7 mouse cellular contexts compared by ENCODE assay signal in the genomic region with DNA sequence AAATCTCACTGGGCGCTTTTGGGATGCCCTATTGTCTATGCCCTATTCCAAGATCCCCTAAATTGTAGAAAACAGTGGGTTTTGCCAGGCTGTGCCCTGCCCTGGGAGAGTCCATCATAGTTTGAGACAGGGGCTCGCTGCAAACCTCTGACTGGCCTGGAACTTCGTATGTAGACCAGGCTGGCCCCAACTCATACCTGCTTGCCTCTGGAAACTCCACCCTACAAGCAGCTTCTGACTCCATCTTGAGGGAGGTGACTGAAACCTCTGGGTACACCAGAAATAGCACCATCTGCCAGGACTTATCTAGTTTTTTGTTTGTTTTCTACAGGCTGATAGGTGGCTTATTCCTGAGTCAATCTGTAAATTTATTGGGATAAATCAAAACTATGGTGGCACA. TPM values are rescaled to one million over a fixed set of nuclear protein-coding genes. Genes with fewer than 3 reads are reported as not detected.
DNase-seq lines count a peak whose midpoint lies in the region; ATAC-seq lines count a peak whose summit lies in the region.

No protein-coding gene starts in this region.

- ATAC-seq in lung, embryonic 15.5 days (ENCODE audit: borderline replicate concordance, extremely low read depth, low FRiP score, low TSS enrichment): no peak
- ATAC-seq in forebrain, embryonic 13.5 days: peak; percentile 12; the same call in 1 of the 2 replicates
- no peak for ATAC-seq in limb, embryonic 13.5 days (ENCODE audit: low FRiP score, low read depth)
- no peak for ATAC-seq in stomach, embryonic 15.5 days (ENCODE audit: insufficient read depth, low FRiP score, low read depth)

- no peak overlapping the region for H3K9ac ChIP-seq in lung, embryonic 15.5 days
- H3K9ac ChIP-seq in forebrain, embryonic 13.5 days: no peak overlapping the region
- H3K9ac ChIP-seq in limb, embryonic 13.5 days: no peak overlapping the region; the same call in 1 of the 2 replicates
- H3K9ac ChIP-seq in stomach, embryonic 15.5 days: no peak overlapping the region

- no peaks in the 10 kb centered on the region for H3K9me3 ChIP-seq in lung, embryonic 15.5 days
- H3K9me3 ChIP-seq in forebrain, embryonic 13.5 days (replicated peaks): no peaks in the 10 kb centered on the region
- no peaks in the 10 kb centered on the region for H3K9me3 ChIP-seq in limb, embryonic 13.5 days
- no peaks in the 10 kb centered on the region for H3K9me3 ChIP-seq in stomach, embryonic 15.5 days

- DNase-seq in lung, postnatal 10 days: no peak
- no peak for DNase-seq in thymus, postnatal 14 days
- no peak for DNase-seq in left cerebral cortex, postnatal 25 days (ENCODE audit: low spot score in 2 of 2)

- H3K4me2 ChIP-seq in lung, embryonic 15.5 days: peak overlapping the region; percentile 73
- peak overlapping the region; percentile 97 for H3K4me2 ChIP-seq in forebrain, embryonic 13.5 days
- peak overlapping the region; percentile 87 for H3K4me2 ChIP-seq in limb, embryonic 13.5 days (replicated peaks)
- peak overlapping the region; percentile 89 for H3K4me2 ChIP-seq in stomach, embryonic 15.5 days

- H3K27ac ChIP-seq in lung, embryonic 15.5 days: no peak overlapping the region
- no peak overlapping the region for H3K27ac ChIP-seq in forebrain, embryonic 13.5 days
- H3K27ac ChIP-seq in limb, embryonic 13.5 days: no peak overlapping the region
- H3K27ac ChIP-seq in stomach, embryonic 15.5 days: no peak overlapping the region

- H3K36me3 ChIP-seq in lung, embryonic 15.5 days: peaks cover 22% of the 10 kb centered on the region
- peaks cover 23% of the 10 kb centered on the region for H3K36me3 ChIP-seq in forebrain, embryonic 13.5 days (ENCODE audit: poor library complexity, severe bottlenecking)
- peaks cover 23% of the 10 kb centered on the region for H3K36me3 ChIP-seq in limb, embryonic 13.5 days
- H3K36me3 ChIP-seq in stomach, embryonic 15.5 days: peaks cover 18% of the 10 kb centered on the region

- peak overlapping the region; percentile 100 for H3K4me3 ChIP-seq in lung, embryonic 15.5 days
- peak overlapping the region; percentile 94 for H3K4me3 ChIP-seq in forebrain, embryonic 13.5 days
- H3K4me3 ChIP-seq in limb, embryonic 13.5 days: peak overlapping the region; percentile 98
- H3K4me3 ChIP-seq in stomach, embryonic 15.5 days (replicated peaks): peak overlapping the region; percentile 80

- H3K4me1 ChIP-seq in lung, embryonic 15.5 days: peaks cover 7% of the 10 kb centered on the region; the same call in 1 of the 2 replicates
- H3K4me1 ChIP-seq in forebrain, embryonic 13.5 days: peaks cover 14% of the 10 kb centered on the region
- H3K4me1 ChIP-seq in limb, embryonic 13.5 days: peaks cover 16% of the 10 kb centered on the region
- H3K4me1 ChIP-seq in stomach, embryonic 15.5 days: peaks cover 7% of the 10 kb centered on the region

- intact Hi-C loops in left cerebral cortex, postnatal 25 days (cut with DNase I): no loop called here

- 71% methylated on average over 3 of the region's 3 CpGs for WGBS in lung, embryonic 15.5 days
- 95% methylated on average over 3 of the region's 3 CpGs for WGBS in forebrain, embryonic 13.5 days
- 80% methylated on average over 3 of the region's 3 CpGs for WGBS in limb, embryonic 13.5 days
- WGBS in stomach, embryonic 15.5 days: 76% methylated on average over 3 of the region's 3 CpGs

- H3K27me3 ChIP-seq in lung, embryonic 15.5 days: no peaks in the 10 kb centered on the region
- H3K27me3 ChIP-seq in forebrain, embryonic 13.5 days: no peaks in the 10 kb centered on the region
- H3K27me3 ChIP-seq in limb, embryonic 13.5 days: no peaks in the 10 kb centered on the region
- H3K27me3 ChIP-seq in stomach, embryonic 15.5 days (replicated peaks): no peaks in the 10 kb centered on the region

RNA-seq across cellular contexts. Expression of a gene that starts 0.7 kb away (rescaled TPM):
- polyA plus RNA-seq in lung, embryonic 15.5 days (2015; fragmentation: Nextera tagmentation; extraction: Ambion mirVana): 42.1 and 43.7 TPM in 2 replicates
- 50.4 and 57.9 TPM in 2 replicates for polyA plus RNA-seq in forebrain, embryonic 13.5 days (2015; fragmentation: Nextera tagmentation; extraction: Ambion mirVana)
- polyA plus RNA-seq in limb, embryonic 13.5 days (2015; fragmentation: Nextera tagmentation; extraction: Ambion mirVana): 52.5 and 53.7 TPM in 2 replicates
- 45.0 and 45.7 TPM in 2 replicates for polyA plus RNA-seq in stomach, embryonic 15.5 days (2015; fragmentation: Nextera tagmentation; extraction: Ambion mirVana)
- total RNA-seq in left cerebral cortex, postnatal 25 days (2021): 10 to 100 TPM; 35.7 to 35.9 TPM

RNA-seq across cellular contexts. Expression of a gene that starts 16.2 kb away (rescaled TPM):
- 117 and 125 TPM in 2 replicates for polyA plus RNA-seq in lung, embryonic 15.5 days (2015; fragmentation: Nextera tagmentation; extraction: Ambion mirVana)
- polyA plus RNA-seq in forebrain, embryonic 13.5 days (2015; fragmentation: Nextera tagmentation; extraction: Ambion mirVana): 319 and 375 TPM in 2 replicates
- 204 and 238 TPM in 2 replicates for polyA plus RNA-seq in limb, embryonic 13.5 days (2015; fragmentation: Nextera tagmentation; extraction: Ambion mirVana)
- polyA plus RNA-seq in stomach, embryonic 15.5 days (2015; fragmentation: Nextera tagmentation; extraction: Ambion mirVana): 144 and 153 TPM in 2 replicates
- 10 to 100 TPM; 25.2 to 28.5 TPM for total RNA-seq in left cerebral cortex, postnatal 25 days (2021)

RNA-seq across cellular contexts. Expression of a gene that starts 20.1 kb away (rescaled TPM):
- polyA plus RNA-seq in lung, embryonic 15.5 days (2015; fragmentation: Nextera tagmentation; extraction: Ambion mirVana): 31.1 and 32.0 TPM in 2 replicates
- 29.5 and 34.5 TPM in 2 replicates for polyA plus RNA-seq in forebrain, embryonic 13.5 days (2015; fragmentation: Nextera tagmentation; extraction: Ambion mirVana)
- 33.5 and 34.6 TPM in 2 replicates for polyA plus RNA-seq in limb, embryonic 13.5 days (2015; fragmentation: Nextera tagmentation; extraction: Ambion mirVana)
- polyA plus RNA-seq in stomach, embryonic 15.5 days (2015; fragmentation: Nextera tagmentation; extraction: Ambion mirVana): 31.0 and 32.5 TPM in 2 replicates
- total RNA-seq in left cerebral cortex, postnatal 25 days (2021): 10 to 100 TPM; 45.5 to 49.4 TPM
